Mouse (Mus musculus) left cerebral cortex, adult 2 months (tissue): Measurements from ENCODE around the gene Pde3a. TPM values are rescaled to one million over a fixed set of nuclear protein-coding genes. Genes with fewer than 3 reads are reported as not detected.

ENCODE experiments used
- DNase-seq, 2 experiments: peaks; one replicate each; pipeline ENCODE4 v3.0.0; 2021 to 2022; ENCODE audit warnings: low spot score in 2 of 2, mixed read lengths in 1 of 2; ENCODE audit errors: extremely low spot score in 1 of 2
- H3K27ac ChIP-seq: fragments of 200-600 bp; 2 replicates; pipeline ENCODE4 v1.8.1; 2022
- H3K4me3 ChIP-seq: fragments of 200-600 bp; 2 replicates; pipeline ENCODE4 v1.8.1; 2022
- CTCF ChIP-seq: fragments of 200-600 bp; IDR thresholded peaks from 2 replicates; pipeline ENCODE4 v1.8.1; 2022; ENCODE audit warnings: antibody characterized with exemption, mild to moderate bottlenecking, moderate library complexity
- intact Hi-C: fragments of 180-260 bp; cut with DNase I; formaldehyde crosslinking; loops from one replicate; pipeline ENCODE4 v1.15.1; 2025
- total RNA-seq, 2 experiments: library from RNA; stranded (reverse); gene quantifications; 2 replicates each; pipeline ENCODE4 v1.2.3; 2021

The Pde3a gene
- total RNA-seq, 2 experiments from 2014 or later, result 1.4 to 1.8 TPM

GRCm38 (mm10) chr6:141432271-141432974 is 183.4 kb downstream of the Pde3a start:
- Histone ChIP-seq H3K4me3 (no peak overlapping the region), H3K27ac (no peak overlapping the region)
- no peak for DNase-seq
- intact Hi-C loops, result no loop called here
- TF ChIP-seq CTCF, result no peak

- 0 out of 2 replicates have a peak overlapping the region, but pooled peaks have one; percentile 44 for H3K27ac ChIP-seq
- intact Hi-C loops, result no loop called here
Measured at GRCm38 (mm10) chr6:141433917-141434756, 185.1 kb downstream of the Pde3a start.

GRCm38 (mm10) chr6:141435160-141435559 is 186.1 kb downstream of the Pde3a start:
- H3K4me3 ChIP-seq, result no peak overlapping the region
- DNase-seq, result no peak
- no peak for TF ChIP-seq CTCF
- H3K27ac ChIP-seq, result no peak overlapping the region
- intact Hi-C loops, result no loop called here

More at GRCm38 (mm10) chr6:141433917-141434756, 185.1 kb downstream of the Pde3a start:
- TF ChIP-seq CTCF, result no peak
- peak; percentile 36 to 42 for DNase-seq
- H3K4me3 ChIP-seq, result no peak overlapping the region

- intact Hi-C loops, result no loop called here
- Histone ChIP-seq H3K27ac (no peak overlapping the region), H3K4me3 (no peak overlapping the region)
- no peak for DNase-seq
- TF ChIP-seq CTCF, result no peak
Measured at GRCm38 (mm10) chr6:141439965-141440364, 190.9 kb downstream of the Pde3a start.

GRCm38 (mm10) chr6:141447547-141447946 is 198.5 kb downstream of the Pde3a start:
- DNase-seq, result peak; percentile 50 to 60
- TF ChIP-seq CTCF, result peak; percentile 78
- no peak overlapping the region for H3K27ac ChIP-seq
- intact Hi-C loops, result loop anchor here (1.0 to 5.0 kb wide), 2 partner anchors 523 to 735 kb away; no protein-coding TSS in a partner anchor
- no peak overlapping the region for H3K4me3 ChIP-seq

GRCm38 (mm10) chr6:141448886-141449285 is 199.8 kb downstream of the Pde3a start:
- no peak overlapping the region for H3K27ac ChIP-seq
- DNase-seq, result no peak
- TF ChIP-seq CTCF, result no peak
- no peak overlapping the region for H3K4me3 ChIP-seq
- intact Hi-C loops, result loop anchor here (2.0 to 5.0 kb wide), 2 partner anchors 682 to 737 kb away; no protein-coding TSS in a partner anchor

- H3K4me3 ChIP-seq, result no peak overlapping the region
- TF ChIP-seq CTCF, result no peak
- no peak overlapping the region for H3K27ac ChIP-seq
- no peak for DNase-seq
- intact Hi-C loops, result no loop called here
Measured at GRCm38 (mm10) chr6:141455335-141455734, 206.3 kb downstream of the Pde3a start.

- H3K4me3 ChIP-seq, result no peak overlapping the region
- no peak overlapping the region for H3K27ac ChIP-seq
- no peak for TF ChIP-seq CTCF
- DNase-seq, result no peak
- intact Hi-C loops, result no loop called here
Measured at GRCm38 (mm10) chr6:141456591-141456990, 207.5 kb downstream of the Pde3a start.

- TF ChIP-seq CTCF, result no peak; the same call in none of the 2 replicates
- intact Hi-C loops, result no loop called here
- no peak for DNase-seq
- no peak overlapping the region for H3K27ac ChIP-seq
- H3K4me3 ChIP-seq, result no peak overlapping the region
Measured at GRCm38 (mm10) chr6:141470251-141470650, 221.2 kb downstream of the Pde3a start.

- H3K4me3 ChIP-seq, result no peak overlapping the region
- TF ChIP-seq CTCF, result no peak
- no peak for DNase-seq
- intact Hi-C loops, result no loop called here
- H3K27ac ChIP-seq, result no peak overlapping the region
Measured at GRCm38 (mm10) chr6:141474223-141474622, 225.2 kb downstream of the Pde3a start.

GRCm38 (mm10) chr6:141474696-141475095 is 225.6 kb downstream of the Pde3a start:
- no peak for DNase-seq
- Histone ChIP-seq H3K27ac (no peak overlapping the region), H3K4me3 (no peak overlapping the region)
- intact Hi-C loops, result no loop called here
- TF ChIP-seq CTCF, result no peak
